Mouse (Mus musculus): Measurements from ENCODE around the gene Stab2.
A peak's percentile ranks its signal among the peaks of the same experiment; 100 is the strongest.

The Stab2 gene

GRCm38 (mm10) chr10:87007385-87008214 is at the start of gene Stab2:
Gene Stab2, minus strand, starts transcription at chr10:87008025.
- no peak for DNase-seq

- DNase-seq: no peak
Observed at GRCm38 (mm10) chr10:87051714-87052113, 43.9 kb upstream of the Stab2 start.

GRCm38 (mm10) chr10:87049179-87049578 is 41.4 kb upstream of the Stab2 start:
- DNase-seq: no peak

GRCm38 (mm10) chr10:87046931-87047468 is 39.2 kb upstream of the Stab2 start:
- DNase-seq: no peak

GRCm38 (mm10) chr10:87046469-87046868 is 38.6 kb upstream of the Stab2 start:
- DNase-seq: no peak

- no peak for DNase-seq
Observed at GRCm38 (mm10) chr10:87045273-87045672, 37.4 kb upstream of the Stab2 start.

- DNase-seq: no peak
Observed at GRCm38 (mm10) chr10:87041265-87041664, 33.4 kb upstream of the Stab2 start.

GRCm38 (mm10) chr10:87039800-87040199 is 32.0 kb upstream of the Stab2 start:
- DNase-seq: no peak

GRCm38 (mm10) chr10:87039340-87039739 is 31.5 kb upstream of the Stab2 start:
- no peak for DNase-seq

GRCm38 (mm10) chr10:87037062-87037461 is 29.2 kb upstream of the Stab2 start:
- DNase-seq: no peak

- DNase-seq: no peak
Observed at GRCm38 (mm10) chr10:87036271-87036703, 28.5 kb upstream of the Stab2 start.

GRCm38 (mm10) chr10:87035866-87036265 is 28.0 kb upstream of the Stab2 start:
- DNase-seq: no peak

- DNase-seq: no peak
Observed at GRCm38 (mm10) chr10:87032768-87033167, 24.9 kb upstream of the Stab2 start.

GRCm38 (mm10) chr10:87024884-87025283 is 17.1 kb upstream of the Stab2 start:
- DNase-seq: peak; percentile 62

- DNase-seq: peak; percentile 13
Observed at GRCm38 (mm10) chr10:87020711-87021110, 12.9 kb upstream of the Stab2 start.

GRCm38 (mm10) chr10:87018876-87019275 is 11.1 kb upstream of the Stab2 start:
- no peak for DNase-seq

- DNase-seq: no peak
Observed at GRCm38 (mm10) chr10:87016151-87016692, 8.4 kb upstream of the Stab2 start.

GRCm38 (mm10) chr10:87015403-87015802 is 7.6 kb upstream of the Stab2 start:
- DNase-seq: no peak

- no peak for DNase-seq
Observed at GRCm38 (mm10) chr10:87014391-87014965, 6.7 kb upstream of the Stab2 start.

- no peak for DNase-seq
Observed at GRCm38 (mm10) chr10:87012087-87012486, 4.3 kb upstream of the Stab2 start.

- no peak for DNase-seq
Observed at GRCm38 (mm10) chr10:87008215-87008499, 332 bp upstream of the Stab2 start.

GRCm38 (mm10) chr10:86992238-86992976 is 15.4 kb downstream of the Stab2 start:
- DNase-seq: no peak

- DNase-seq: no peak
Observed at GRCm38 (mm10) chr10:86990666-86991065, 17.2 kb downstream of the Stab2 start.

All from cerebellum, adult 8-10 months (tissue).